Mouse (Mus musculus): ENCODE measurements around the gene Glyat. TPM values are rescaled to one million over a fixed set of nuclear protein-coding genes. Genes with fewer than 3 reads are reported as not detected.
"Not testable (repeated sequence)": the region's sequence is repeated elsewhere in the genome, so short reads cannot be mapped to it uniquely, and the experiment has no call there.

The Glyat gene
- polyA plus RNA-seq, 1 experiment from 2014 or later, result not detected

GRCm38 (mm10) chr19:12613646-12614045 is 19.5 kb upstream of the Glyat start:
- H3K9me3 ChIP-seq (replicated peaks), result no peaks in the 10 kb centered on the region
- H3K36me3 ChIP-seq, result no peaks in the 10 kb centered on the region
- H3K4me2 ChIP-seq, result no peak overlapping the region
- WGBS (ENCODE audit: insufficient replicate concordance), result 49% methylated on average over 1 of the region's 1 CpGs
- no peak for ATAC-seq
- H3K4me3 ChIP-seq, result no peak overlapping the region
- no peak overlapping the region for H3K9ac ChIP-seq
- H3K4me1 ChIP-seq, result no peaks in the 10 kb centered on the region
- no peaks in the 10 kb centered on the region for H3K27me3 ChIP-seq (replicated peaks)
- H3K27ac ChIP-seq, result no peak overlapping the region

DNA sequence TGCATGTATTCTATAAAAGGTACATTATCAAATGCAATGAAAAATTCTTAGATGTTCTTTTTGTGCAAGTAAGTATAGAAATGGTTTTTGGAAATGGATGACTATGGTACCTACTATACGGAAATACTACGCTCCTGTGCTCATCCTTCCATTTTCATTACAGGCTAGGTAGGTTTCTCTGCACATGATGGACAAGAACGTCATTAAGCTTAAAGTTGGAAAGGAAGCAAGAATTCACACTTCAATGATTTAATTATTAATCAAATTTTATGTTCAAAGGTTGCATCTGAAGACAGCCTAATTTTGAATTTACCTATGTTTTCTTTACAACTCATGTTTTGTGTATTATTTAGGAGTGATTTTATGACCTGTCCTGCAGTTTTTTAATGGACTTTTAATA is 1.2 kb downstream of the Glyat start:
- Histone ChIP-seq H3K4me3 (no peak overlapping the region), H3K9ac (no peak overlapping the region), H3K4me1 (no peaks in the 10 kb centered on the region), H3K27me3 (replicated peaks) (no peaks in the 10 kb centered on the region), H3K4me2 (no peak overlapping the region), H3K36me3 (no peaks in the 10 kb centered on the region), H3K9me3 (replicated peaks) (no peaks in the 10 kb centered on the region), H3K27ac (no peak overlapping the region)
- ATAC-seq, result no peak
- WGBS (ENCODE audit: insufficient replicate concordance), result 65% methylated on average over 3 of the region's 3 CpGs

DNA sequence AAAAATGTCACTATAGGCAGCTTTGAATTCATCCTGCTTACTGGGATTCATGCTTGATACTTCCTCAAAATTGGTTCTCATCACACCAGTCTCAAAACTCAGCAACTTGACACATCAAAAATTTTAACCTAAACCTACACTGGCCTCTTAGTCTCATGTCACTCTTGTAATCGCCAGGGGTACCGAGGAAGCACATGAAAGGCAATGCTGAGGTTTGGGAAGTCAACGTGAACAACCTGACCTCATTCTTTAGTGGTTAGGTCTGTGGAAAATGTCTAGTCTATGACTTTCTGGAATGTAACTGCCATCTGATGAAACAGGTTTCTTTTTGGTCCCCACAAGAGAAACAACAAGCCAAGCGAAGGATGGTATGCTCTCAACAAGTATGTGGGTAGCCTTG is 1.9 kb downstream of the Glyat start:
- no peak for ATAC-seq

DNA sequence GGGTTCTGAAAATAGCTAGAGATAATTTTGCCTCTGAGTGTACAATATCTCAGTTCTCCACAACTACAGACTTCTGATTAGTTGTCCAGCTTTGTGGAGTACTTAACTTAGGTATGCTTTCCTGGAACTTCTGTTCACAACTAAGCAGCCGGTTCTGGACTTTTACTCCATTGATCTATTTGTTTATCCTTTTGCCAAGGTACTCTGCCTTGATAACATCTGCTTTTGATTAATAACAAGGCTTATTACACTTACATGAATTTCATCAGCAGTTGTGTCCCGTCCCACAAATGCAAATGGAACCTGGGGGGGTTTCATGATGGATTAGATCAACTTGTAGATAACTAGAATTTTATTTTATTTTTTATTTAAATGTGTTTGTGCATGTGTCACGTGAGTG is 3.8 kb downstream of the Glyat start:
- Histone ChIP-seq H3K36me3 (no peaks in the 10 kb centered on the region), H3K4me2 (no peak overlapping the region), H3K27ac (no peak overlapping the region), H3K9ac (no peak overlapping the region), H3K9me3 (replicated peaks) (no peaks in the 10 kb centered on the region), H3K4me3 (no peak overlapping the region), H3K27me3 (replicated peaks) (no peaks in the 10 kb centered on the region), H3K4me1 (no peaks in the 10 kb centered on the region)
- ATAC-seq, result no peak
- 58% methylated on average over 3 of the region's 3 CpGs for WGBS (ENCODE audit: insufficient replicate concordance)

More for the DNA sequence above, 1.9 kb downstream of the Glyat start:
- 71% methylated on average over 4 of the region's 4 CpGs for WGBS (ENCODE audit: insufficient replicate concordance)
- H3K9me3 ChIP-seq (replicated peaks), result no peaks in the 10 kb centered on the region
- H3K27ac ChIP-seq, result no peak overlapping the region
- H3K4me3 ChIP-seq, result no peak overlapping the region
- H3K27me3 ChIP-seq (replicated peaks), result no peaks in the 10 kb centered on the region
- no peak overlapping the region for H3K4me2 ChIP-seq
- H3K36me3 ChIP-seq, result no peaks in the 10 kb centered on the region
- no peaks in the 10 kb centered on the region for H3K4me1 ChIP-seq
- no peak overlapping the region for H3K9ac ChIP-seq

- 60% methylated on average over 1 of the region's 1 CpGs for WGBS (ENCODE audit: insufficient replicate concordance)
- H3K4me2 ChIP-seq, result no peak overlapping the region
- H3K4me3 ChIP-seq, result no peak overlapping the region
- H3K4me1 ChIP-seq, result no peaks in the 10 kb centered on the region
- no peaks in the 10 kb centered on the region for H3K9me3 ChIP-seq (replicated peaks)
- no peaks in the 10 kb centered on the region for H3K27me3 ChIP-seq (replicated peaks)
- no peaks in the 10 kb centered on the region for H3K36me3 ChIP-seq
- no peak overlapping the region for H3K9ac ChIP-seq
- H3K27ac ChIP-seq, result no peak overlapping the region
- ATAC-seq, result no peak
Observed at GRCm38 (mm10) chr19:12638049-12638448, 4.9 kb downstream of the Glyat start.

DNA sequence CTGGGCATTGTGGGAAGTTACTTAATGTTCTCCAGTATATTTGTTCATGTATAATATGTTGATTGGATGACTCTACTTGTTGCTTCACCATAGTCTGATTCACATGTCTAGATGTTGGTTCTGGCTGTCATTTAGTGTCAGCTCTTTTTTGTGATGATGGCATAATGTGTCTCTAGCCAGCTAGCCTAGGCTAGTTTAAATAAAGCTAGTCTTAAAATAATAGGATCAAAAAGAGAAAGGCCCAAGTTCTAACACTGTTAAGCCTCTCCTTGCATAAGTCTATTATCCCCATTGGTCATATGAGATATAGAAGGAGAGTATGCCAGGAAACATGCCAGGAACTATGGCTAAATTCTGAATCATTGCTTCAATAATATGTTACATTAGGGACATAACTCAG is 16.4 kb downstream of the Glyat start:
- no peak overlapping the region for H3K4me3 ChIP-seq
- H3K9ac ChIP-seq, result no peak overlapping the region
- no peak overlapping the region for H3K27ac ChIP-seq
- no peaks in the 10 kb centered on the region for H3K36me3 ChIP-seq
- no peak for ATAC-seq
- H3K27me3 ChIP-seq (replicated peaks), result no peaks in the 10 kb centered on the region
- H3K4me2 ChIP-seq, result no peak overlapping the region
- H3K9me3 ChIP-seq (replicated peaks), result no peaks in the 10 kb centered on the region
- no peaks in the 10 kb centered on the region for H3K4me1 ChIP-seq

- no peaks in the 10 kb centered on the region for H3K4me1 ChIP-seq
- H3K36me3 ChIP-seq, result no peaks in the 10 kb centered on the region
- no peaks in the 10 kb centered on the region for H3K27me3 ChIP-seq (replicated peaks)
- WGBS (ENCODE audit: insufficient replicate concordance), result 62% methylated on average over 1 of the region's 1 CpGs
- H3K4me2 ChIP-seq, result no peak overlapping the region
- ATAC-seq, result no peak
- H3K27ac ChIP-seq, result no peak overlapping the region
- H3K9me3 ChIP-seq (replicated peaks), result peaks cover 13% of the 10 kb centered on the region; the same call in 1 of the 2 replicates
- no peak overlapping the region for H3K4me3 ChIP-seq
- no peak overlapping the region for H3K9ac ChIP-seq
Observed at GRCm38 (mm10) chr19:12666156-12666555, 33.0 kb downstream of the Glyat start.

GRCm38 (mm10) chr19:12668601-12669000 is 35.5 kb downstream of the Glyat start:
- 68% methylated on average over 3 of the region's 3 CpGs for WGBS (ENCODE audit: insufficient replicate concordance)
- H3K27me3 ChIP-seq (replicated peaks); H3K36me3 ChIP-seq; H3K9ac ChIP-seq; H3K27ac ChIP-seq; H3K9me3 ChIP-seq (replicated peaks); H3K4me1 ChIP-seq; H3K4me3 ChIP-seq; ATAC-seq; H3K4me2 ChIP-seq: not testable (repeated sequence)

- no peak within 1 kb of the TSS for H3K9ac ChIP-seq
Observed at GRCm38 (mm10) chr19:12670139-12670538, 37.0 kb downstream of the Glyat start, which contains the start of gene Olfr1442. Gene Olfr1442, plus strand, starts transcription at chr19:12670439.

GRCm38 (mm10) chr19:12671051-12671450 is 37.9 kb downstream of the Glyat start:
- H3K9me3 ChIP-seq (replicated peaks), result no peaks in the 10 kb centered on the region
- no peak for ATAC-seq
- H3K27me3 ChIP-seq (replicated peaks), result no peaks in the 10 kb centered on the region
- H3K36me3 ChIP-seq, result no peaks in the 10 kb centered on the region
- no peaks in the 10 kb centered on the region for H3K4me1 ChIP-seq
- H3K4me3 ChIP-seq, result no peak overlapping the region
- no peak overlapping the region for H3K27ac ChIP-seq
- WGBS (ENCODE audit: insufficient replicate concordance), result 58% methylated on average over 4 of the region's 4 CpGs
- no peak overlapping the region for H3K9ac ChIP-seq
- no peak overlapping the region for H3K4me2 ChIP-seq

More at GRCm38 (mm10) chr19:12670139-12670538, 37.0 kb downstream of the Glyat start, which contains the start of gene Olfr1442:
- ATAC-seq, result no peak
- H3K9me3 ChIP-seq (replicated peaks), result no peaks in the 10 kb centered on the region
- no peak within 1 kb of the TSS for H3K4me3 ChIP-seq
- no peaks in the 10 kb centered on the region for H3K27me3 ChIP-seq (replicated peaks)
- no peaks in the 10 kb centered on the region for H3K36me3 ChIP-seq
- H3K4me2 ChIP-seq, result no peak within 1 kb of the TSS
- H3K4me1 ChIP-seq, result no peaks in the 10 kb centered on the region
- H3K27ac ChIP-seq, result no peak within 1 kb of the TSS

DNA sequence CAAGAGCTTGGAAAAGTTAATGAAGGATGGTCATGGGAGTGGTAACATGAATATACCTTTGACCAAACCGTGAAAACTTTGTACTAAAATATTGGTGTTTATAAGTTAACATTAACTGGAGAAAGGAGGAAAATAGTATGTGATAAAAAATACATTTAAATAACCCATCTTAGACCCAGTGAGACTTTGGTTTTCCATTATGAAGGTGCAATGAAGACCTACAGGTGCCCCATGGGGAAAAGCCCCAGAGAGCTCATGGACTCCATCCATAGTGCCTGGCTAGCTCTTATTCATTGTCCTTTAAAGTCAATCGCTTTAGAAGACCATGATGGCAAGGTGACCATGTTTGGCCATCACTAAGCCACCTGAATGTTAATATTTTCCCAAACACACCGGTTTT is 44.7 kb downstream of the Glyat start, which contains the start of gene Olfr1443:
Gene Olfr1443 (plus strand): TSS at position 301 of the 400 bp plus-strand sequence.
- Histone ChIP-seq H3K27ac (no peak within 1 kb of the TSS), H3K36me3 (no peaks in the 10 kb centered on the region), H3K9ac (no peak within 1 kb of the TSS), H3K4me1 (no peaks in the 10 kb centered on the region), H3K9me3 (replicated peaks) (no peaks in the 10 kb centered on the region), H3K4me2 (no peak within 1 kb of the TSS), H3K27me3 (replicated peaks) (no peaks in the 10 kb centered on the region), H3K4me3 (no peak within 1 kb of the TSS)
- ATAC-seq, result no peak
- 45% methylated on average over 3 of the region's 3 CpGs for WGBS (ENCODE audit: insufficient replicate concordance)

- ATAC-seq, result no peak
- Histone ChIP-seq H3K9ac (no peak overlapping the region), H3K4me3 (no peak overlapping the region), H3K4me1 (no peaks in the 10 kb centered on the region), H3K9me3 (replicated peaks) (no peaks in the 10 kb centered on the region), H3K27ac (no peak overlapping the region), H3K36me3 (no peaks in the 10 kb centered on the region), H3K27me3 (replicated peaks) (no peaks in the 10 kb centered on the region), H3K4me2 (no peak overlapping the region)
Observed at GRCm38 (mm10) chr19:12684638-12685037, 51.5 kb downstream of the Glyat start.

DNA sequence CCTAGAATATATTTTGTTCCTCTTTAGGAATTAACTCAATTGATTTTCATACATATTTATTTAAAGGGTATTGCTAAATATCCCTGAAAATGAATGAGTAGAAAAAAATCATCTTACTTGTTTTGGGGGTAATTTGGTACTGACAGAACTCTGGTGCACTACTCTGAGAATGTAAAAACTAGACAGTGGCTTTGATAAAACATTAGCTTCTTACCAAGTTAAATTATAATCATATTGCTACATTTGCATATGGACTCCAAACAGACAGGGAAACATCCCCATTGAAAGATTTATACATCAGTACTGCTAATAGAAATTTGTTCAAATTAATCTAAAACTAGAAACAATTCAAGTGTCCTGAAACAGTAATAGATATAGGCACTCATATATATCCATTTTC is 52.1 kb downstream of the Glyat start:
- Histone ChIP-seq H3K27me3 (replicated peaks) (no peaks in the 10 kb centered on the region), H3K27ac (no peak overlapping the region), H3K9ac (no peak overlapping the region), H3K9me3 (replicated peaks) (no peaks in the 10 kb centered on the region), H3K4me3 (no peak overlapping the region), H3K36me3 (no peaks in the 10 kb centered on the region), H3K4me1 (no peaks in the 10 kb centered on the region), H3K4me2 (no peak overlapping the region)
- no peak for ATAC-seq
